Mouse (Mus musculus) B cell, adult 2 months (primary cell): ENCODE data around the gene Olfr1193.
"Not testable (repeated sequence)": the region's sequence is repeated elsewhere in the genome, so short reads cannot be mapped to it uniquely, and the experiment has no call there.

ENCODE experiments used
- DNase-seq, 2 experiments: peaks; one replicate each; pipeline ENCODE4 v3.0.0; 2022

The Olfr1193 gene

DNA sequence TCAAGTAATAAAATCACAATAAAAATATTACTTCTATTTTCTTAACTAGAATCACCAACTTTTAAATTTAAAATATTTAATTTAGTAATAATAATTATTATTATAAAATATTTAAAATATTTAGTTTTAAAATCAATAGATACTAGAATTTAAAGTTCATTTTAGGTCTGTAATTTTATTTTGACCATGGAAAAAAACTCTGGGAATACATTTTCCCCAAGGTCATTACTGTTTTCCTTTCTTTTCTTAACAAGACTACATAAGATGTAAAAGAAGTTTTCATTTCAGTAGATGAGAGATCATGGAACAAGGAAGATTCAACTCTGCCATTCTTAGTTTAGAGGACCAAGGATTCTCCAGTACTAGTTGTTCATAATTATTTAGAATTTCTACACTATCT, at the start of gene Olfr1193:
Gene Olfr1193 (plus strand): TSS at position 301 of the 400 bp plus-strand sequence.
- DNase-seq: not testable (repeated sequence)

DNA sequence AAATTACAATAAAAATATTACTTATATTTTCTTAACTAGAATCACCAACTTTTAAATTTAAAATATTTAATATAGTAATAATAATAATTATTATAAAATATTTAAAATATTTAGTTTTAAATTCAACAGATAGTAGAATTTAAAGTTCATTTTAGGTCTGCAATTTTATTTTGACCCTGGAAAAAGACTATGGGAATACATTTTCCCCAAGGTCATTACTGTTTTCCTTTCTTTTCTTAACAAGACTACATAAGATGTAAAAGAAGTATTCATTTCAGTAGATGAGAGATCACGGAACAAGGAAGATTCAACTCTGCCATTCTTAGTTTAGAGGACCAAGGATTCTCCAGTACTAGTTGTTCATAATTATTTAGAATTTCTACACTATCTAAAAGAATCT, 35.2 kb upstream of the Olfr1193 start, which contains the start of gene Olfr1191-ps1:
Gene Olfr1191-ps1 (plus strand): TSS at position 301 of the 400 bp plus-strand sequence.
- not testable (repeated sequence) for DNase-seq

DNA sequence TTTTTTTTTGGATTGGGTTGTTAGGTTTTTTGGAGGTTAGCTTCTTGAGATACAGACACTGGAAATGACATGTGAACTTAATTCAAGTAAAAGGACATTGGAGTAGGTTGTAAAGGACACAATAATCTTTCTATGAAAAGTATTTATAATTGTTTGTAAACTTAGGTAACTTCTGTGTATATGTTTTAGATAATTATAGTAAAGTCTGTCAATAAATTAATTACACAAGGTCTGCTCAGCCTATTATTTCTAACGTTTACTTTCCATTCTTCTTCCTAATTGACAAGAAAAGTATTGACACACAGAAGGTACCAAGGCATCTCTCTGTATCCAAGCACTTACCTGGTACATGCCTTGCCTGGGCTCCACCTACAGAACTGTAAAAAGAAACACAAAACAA, 27.2 kb upstream of the Olfr1193 start, which contains the start of gene Olfr1192-ps1:
Gene Olfr1192-ps1 (plus strand): TSS at position 301 of the 400 bp plus-strand sequence.
- DNase-seq: no peak

DNA sequence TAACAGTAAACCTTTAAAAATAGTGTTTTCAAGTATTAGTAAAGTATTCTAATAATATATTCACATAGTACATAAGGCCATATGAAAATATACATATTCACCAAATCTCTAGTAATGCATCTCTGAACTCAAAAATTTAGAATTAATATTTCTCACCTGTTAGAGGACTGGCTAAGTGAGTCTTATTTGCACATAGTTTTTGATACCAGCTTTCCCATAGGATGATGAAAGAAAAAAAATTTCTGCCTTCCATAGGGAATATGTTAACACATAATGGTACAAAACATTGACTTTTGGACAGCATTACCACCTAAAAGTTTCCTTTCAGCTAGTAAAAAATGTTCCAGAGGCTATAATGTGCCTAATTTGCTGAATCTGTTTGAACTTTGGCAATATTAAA, 13.7 kb downstream of the Olfr1193 start, which contains the start of gene Olfr1195:
Gene Olfr1195 (minus strand): TSS at position 101 of the 400 bp plus-strand sequence.
- DNase-seq: no peak

DNA sequence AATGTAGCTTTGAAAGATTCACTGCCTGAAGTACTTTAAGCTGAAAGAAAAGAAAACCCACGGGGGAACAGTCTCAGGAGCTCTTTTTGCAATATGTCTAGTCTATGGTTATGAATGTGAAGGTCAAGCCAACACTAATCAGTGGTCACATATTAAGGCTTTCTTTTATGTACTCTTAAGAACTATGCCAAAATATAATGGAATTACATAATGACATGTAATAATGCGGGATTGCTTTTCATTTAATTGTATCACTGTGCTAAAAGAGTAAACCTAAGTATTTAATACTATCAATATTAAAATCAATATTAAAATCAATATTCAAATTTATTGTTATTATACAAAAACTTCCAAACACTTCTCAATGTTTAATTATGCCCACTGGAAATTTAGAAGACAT, 29.1 kb downstream of the Olfr1193 start, which contains the start of gene Olfr1196:
Gene Olfr1196 (minus strand): TSS at position 101 of the 400 bp plus-strand sequence.
- DNase-seq: no peak
